Mouse (Mus musculus): ENCODE measurements around the gene Ercc6. TPM values are rescaled to one million over a fixed set of nuclear protein-coding genes. Genes with fewer than 3 reads are reported as not detected.

Gene Ercc6
- polyA plus RNA-seq, 1 experiment from 2014 or later = 19.2 TPM

DNA sequence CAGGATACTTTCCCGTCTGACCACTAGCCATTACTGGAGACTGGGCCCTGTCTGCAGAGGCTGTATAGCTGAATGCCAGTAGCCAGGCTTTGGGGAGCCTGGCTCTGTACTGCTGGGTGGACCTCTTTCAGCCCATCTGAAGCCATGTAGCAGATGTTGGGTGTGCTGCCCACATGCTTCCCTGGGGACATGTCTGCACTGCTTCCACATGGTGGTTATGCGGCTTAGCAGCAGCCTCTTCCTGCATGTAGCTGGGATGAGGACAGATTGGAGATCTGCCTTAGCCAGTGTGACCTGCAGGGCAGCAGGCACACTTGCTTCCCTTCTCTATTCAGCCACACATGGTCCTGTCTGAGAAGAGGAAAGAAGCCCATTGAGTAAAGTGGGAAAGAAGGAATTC lies 9.0 kb downstream of the Ercc6 start:
- no peaks in the 10 kb centered on the region for H3K27me3 ChIP-seq
- H3K4me1 ChIP-seq = peaks cover 12% of the 10 kb centered on the region
- no peak overlapping the region for H3K4me3 ChIP-seq (replicated peaks)
- peaks cover 72% of the 10 kb centered on the region for H3K36me3 ChIP-seq
- no peak overlapping the region for H3K9ac ChIP-seq
- WGBS = 84% methylated on average over 2 of the region's 2 CpGs
- H3K9me3 ChIP-seq (replicated peaks) = no peaks in the 10 kb centered on the region
- no peak overlapping the region for H3K4me2 ChIP-seq
- no peak for ATAC-seq (replicated peaks; ENCODE audit: low FRiP score)
- H3K27ac ChIP-seq = no peak overlapping the region

DNA sequence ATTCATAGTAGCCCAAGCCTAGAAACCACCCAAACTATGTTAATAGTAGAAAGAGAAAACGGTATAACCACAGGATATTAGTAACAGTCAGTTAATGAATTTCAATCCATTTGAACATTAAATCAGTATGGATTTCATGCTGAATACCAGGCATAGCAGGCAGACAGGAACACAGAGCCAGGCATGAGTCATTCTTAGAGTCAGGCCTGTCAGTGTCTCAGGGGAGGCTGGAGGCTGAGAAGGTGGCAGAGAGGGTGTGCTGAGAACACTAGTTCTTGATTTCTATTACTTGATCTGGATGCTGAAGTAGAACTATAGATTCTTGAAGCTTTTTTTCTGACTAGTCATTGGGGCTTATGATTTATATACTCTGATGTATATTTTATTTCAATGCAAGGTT lies 10.8 kb downstream of the Ercc6 start:
- ATAC-seq (replicated peaks; ENCODE audit: low FRiP score) = no peak
- WGBS = 86% methylated on average over 1 of the region's 1 CpGs
- H3K36me3 ChIP-seq = peaks cover 65% of the 10 kb centered on the region

GRCm38 (mm10) chr14:32525996-32526705 lies 12.8 kb downstream of the Ercc6 start:
- Histone ChIP-seq H3K4me3 (replicated peaks) (no peak overlapping the region), H3K4me2 (no peak overlapping the region), H3K27me3 (no peaks in the 10 kb centered on the region), H3K27ac (no peak overlapping the region), H3K36me3 (peaks cover 47% of the 10 kb centered on the region), H3K9ac (no peak overlapping the region), H3K4me1 (peaks cover 2% of the 10 kb centered on the region; the same call in 1 of the 2 replicates), H3K9me3 (replicated peaks) (no peaks in the 10 kb centered on the region)
- ATAC-seq (replicated peaks; ENCODE audit: low FRiP score) = no peak
- WGBS = 78% methylated on average over 14 of the region's 14 CpGs

More for the DNA sequence above, 10.8 kb downstream of the Ercc6 start:
- Histone ChIP-seq H3K27me3 (no peaks in the 10 kb centered on the region), H3K4me2 (no peak overlapping the region), H3K9me3 (replicated peaks) (no peaks in the 10 kb centered on the region), H3K27ac (no peak overlapping the region), H3K4me1 (peaks cover 12% of the 10 kb centered on the region), H3K9ac (no peak overlapping the region), H3K4me3 (replicated peaks) (no peak overlapping the region)

DNA sequence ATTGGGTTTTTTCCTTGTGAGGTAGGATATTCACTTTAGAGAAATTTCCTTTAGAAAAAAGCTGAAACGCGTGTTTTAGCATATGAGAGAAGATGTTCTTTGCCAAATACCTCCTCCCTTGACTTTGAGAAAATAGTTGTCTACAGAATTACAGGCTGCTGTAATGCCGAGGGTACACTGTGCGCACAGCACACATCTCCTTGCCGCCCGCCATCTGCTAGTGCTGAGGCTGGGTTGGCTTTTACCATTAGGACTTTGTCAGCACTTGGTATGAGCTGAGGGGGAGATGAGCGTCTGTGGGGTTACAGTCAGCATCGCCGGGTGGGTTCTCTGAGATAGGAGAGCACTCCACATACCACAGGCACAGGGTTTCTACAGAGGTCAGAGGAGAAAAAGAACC lies 13.9 kb downstream of the Ercc6 start:
- no peak overlapping the region for H3K4me3 ChIP-seq (replicated peaks)
- H3K9me3 ChIP-seq (replicated peaks) = no peaks in the 10 kb centered on the region
- no peak overlapping the region for H3K9ac ChIP-seq
- WGBS = 95% methylated on average over 9 of the region's 9 CpGs
- H3K27me3 ChIP-seq = no peaks in the 10 kb centered on the region
- H3K4me2 ChIP-seq = no peak overlapping the region
- H3K27ac ChIP-seq = no peak overlapping the region
- ATAC-seq (replicated peaks; ENCODE audit: low FRiP score) = no peak
- peaks cover 38% of the 10 kb centered on the region for H3K36me3 ChIP-seq
- no peaks in the 10 kb centered on the region for H3K4me1 ChIP-seq

DNA sequence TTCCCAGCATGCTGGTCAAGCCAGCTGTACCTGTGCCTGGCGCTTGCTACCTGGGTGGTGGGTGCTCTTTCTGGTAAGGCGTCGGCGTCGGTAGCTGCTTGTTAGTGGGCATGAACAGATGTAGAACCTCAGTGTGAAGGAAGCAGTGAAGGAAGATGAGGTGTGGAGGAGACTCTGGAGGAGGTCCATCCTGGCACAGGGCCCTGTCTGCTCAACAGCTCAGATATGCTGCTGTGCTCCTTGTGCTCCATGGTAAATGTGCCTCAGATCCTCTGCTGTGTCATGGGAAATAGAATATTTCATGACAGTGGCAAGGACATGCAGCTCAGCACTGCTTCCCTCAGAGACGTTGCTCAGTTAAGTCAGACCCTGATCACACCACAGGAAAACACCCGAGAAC lies 15.7 kb downstream of the Ercc6 start:
- peaks cover 39% of the 10 kb centered on the region for H3K36me3 ChIP-seq
- no peak for ATAC-seq (replicated peaks; ENCODE audit: low FRiP score)
- peaks cover 5% of the 10 kb centered on the region; the same call in 1 of the 2 replicates for H3K4me1 ChIP-seq
- H3K9ac ChIP-seq = no peak overlapping the region
- no peaks in the 10 kb centered on the region for H3K9me3 ChIP-seq (replicated peaks)
- H3K27me3 ChIP-seq = no peaks in the 10 kb centered on the region
- H3K4me3 ChIP-seq (replicated peaks) = no peak overlapping the region
- no peak overlapping the region for H3K27ac ChIP-seq
- 91% methylated on average over 7 of the region's 7 CpGs for WGBS
- no peak overlapping the region for H3K4me2 ChIP-seq

- H3K36me3 ChIP-seq = peaks cover 40% of the 10 kb centered on the region
- H3K9me3 ChIP-seq (replicated peaks) = no peaks in the 10 kb centered on the region
- no peak overlapping the region for H3K27ac ChIP-seq
- H3K9ac ChIP-seq = no peak overlapping the region
- H3K4me3 ChIP-seq (replicated peaks) = no peak overlapping the region
- ATAC-seq (replicated peaks; ENCODE audit: low FRiP score) = no peak
- no peak overlapping the region for H3K4me2 ChIP-seq
- peaks cover 5% of the 10 kb centered on the region; the same call in 1 of the 2 replicates for H3K4me1 ChIP-seq
- H3K27me3 ChIP-seq = no peaks in the 10 kb centered on the region
- 12% methylated on average over 2 of the region's 2 CpGs for WGBS
Observed at GRCm38 (mm10) chr14:32530896-32531295, 17.6 kb downstream of the Ercc6 start.

- H3K4me1 ChIP-seq = peaks cover 5% of the 10 kb centered on the region; the same call in 1 of the 2 replicates
- H3K27me3 ChIP-seq = no peaks in the 10 kb centered on the region
- peaks cover 36% of the 10 kb centered on the region for H3K36me3 ChIP-seq
- H3K4me2 ChIP-seq = no peak overlapping the region
- H3K4me3 ChIP-seq (replicated peaks) = no peak overlapping the region
- no peak for ATAC-seq (replicated peaks; ENCODE audit: low FRiP score)
- WGBS = 95% methylated on average over 3 of the region's 3 CpGs
- no peak overlapping the region for H3K9ac ChIP-seq
- H3K27ac ChIP-seq = no peak overlapping the region
- no peaks in the 10 kb centered on the region for H3K9me3 ChIP-seq (replicated peaks)
Observed at GRCm38 (mm10) chr14:32531371-32531770, 18.1 kb downstream of the Ercc6 start.

- Histone ChIP-seq H3K4me1 (peaks cover 5% of the 10 kb centered on the region; the same call in 1 of the 2 replicates), H3K4me3 (replicated peaks) (no peak overlapping the region), H3K27me3 (no peaks in the 10 kb centered on the region), H3K27ac (no peak overlapping the region), H3K4me2 (no peak overlapping the region), H3K36me3 (peaks cover 26% of the 10 kb centered on the region), H3K9me3 (replicated peaks) (no peaks in the 10 kb centered on the region), H3K9ac (no peak overlapping the region)
- ATAC-seq (replicated peaks; ENCODE audit: low FRiP score) = 0 out of 2 replicates have a peak, but pooled peaks have one; percentile 52
- WGBS = 53% methylated on average over 7 of the region's 7 CpGs
Observed at GRCm38 (mm10) chr14:32532381-32533147, 19.2 kb downstream of the Ercc6 start.

- Histone ChIP-seq H3K9ac (no peak overlapping the region), H3K36me3 (peaks cover 28% of the 10 kb centered on the region), H3K27me3 (no peaks in the 10 kb centered on the region), H3K27ac (no peak overlapping the region), H3K4me2 (no peak overlapping the region), H3K4me3 (replicated peaks) (no peak overlapping the region), H3K9me3 (replicated peaks) (no peaks in the 10 kb centered on the region), H3K4me1 (peaks cover 5% of the 10 kb centered on the region; the same call in 1 of the 2 replicates)
- ATAC-seq (replicated peaks; ENCODE audit: low FRiP score) = no peak
- 59% methylated on average over 3 of the region's 3 CpGs for WGBS
Observed at GRCm38 (mm10) chr14:32533148-32533520, 19.8 kb downstream of the Ercc6 start.

- Histone ChIP-seq H3K4me2 (no peak overlapping the region), H3K27me3 (no peaks in the 10 kb centered on the region), H3K9ac (no peak overlapping the region), H3K4me1 (peaks cover 5% of the 10 kb centered on the region; the same call in 1 of the 2 replicates), H3K9me3 (replicated peaks) (no peaks in the 10 kb centered on the region), H3K36me3 (peaks cover 32% of the 10 kb centered on the region), H3K27ac (no peak overlapping the region), H3K4me3 (replicated peaks) (no peak overlapping the region)
- ATAC-seq (replicated peaks; ENCODE audit: low FRiP score) = no peak
- WGBS = 71% methylated on average over 4 of the region's 4 CpGs
Observed at GRCm38 (mm10) chr14:32533656-32534055, 20.3 kb downstream of the Ercc6 start.

DNA sequence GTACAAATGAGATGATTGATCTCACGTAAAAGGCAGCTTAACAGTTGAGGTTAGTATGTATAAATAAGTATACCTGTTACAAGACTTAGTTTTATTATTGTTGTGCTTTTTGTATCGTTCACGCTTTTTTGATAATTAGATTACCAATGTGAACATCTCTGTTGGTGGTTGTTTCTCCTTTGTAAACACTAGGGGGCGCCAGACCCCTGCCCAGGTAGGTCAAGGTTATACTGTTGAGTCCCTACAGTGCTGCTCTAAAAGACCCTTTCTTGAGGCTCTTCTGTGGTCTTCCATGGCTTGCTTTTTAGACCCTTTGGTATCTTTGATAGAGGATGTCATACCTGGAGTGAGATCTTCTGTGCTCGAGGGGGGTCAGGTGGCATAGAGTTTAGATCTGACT lies 20.8 kb downstream of the Ercc6 start:
- H3K4me1 ChIP-seq = peaks cover 5% of the 10 kb centered on the region; the same call in 1 of the 2 replicates
- no peak overlapping the region for H3K4me2 ChIP-seq
- H3K4me3 ChIP-seq (replicated peaks) = no peak overlapping the region
- no peaks in the 10 kb centered on the region for H3K27me3 ChIP-seq
- H3K9ac ChIP-seq = no peak overlapping the region
- WGBS = 76% methylated on average over 5 of the region's 5 CpGs
- H3K36me3 ChIP-seq = peaks cover 29% of the 10 kb centered on the region
- ATAC-seq (replicated peaks; ENCODE audit: low FRiP score) = no peak
- H3K27ac ChIP-seq = no peak overlapping the region
- no peaks in the 10 kb centered on the region for H3K9me3 ChIP-seq (replicated peaks)

DNA sequence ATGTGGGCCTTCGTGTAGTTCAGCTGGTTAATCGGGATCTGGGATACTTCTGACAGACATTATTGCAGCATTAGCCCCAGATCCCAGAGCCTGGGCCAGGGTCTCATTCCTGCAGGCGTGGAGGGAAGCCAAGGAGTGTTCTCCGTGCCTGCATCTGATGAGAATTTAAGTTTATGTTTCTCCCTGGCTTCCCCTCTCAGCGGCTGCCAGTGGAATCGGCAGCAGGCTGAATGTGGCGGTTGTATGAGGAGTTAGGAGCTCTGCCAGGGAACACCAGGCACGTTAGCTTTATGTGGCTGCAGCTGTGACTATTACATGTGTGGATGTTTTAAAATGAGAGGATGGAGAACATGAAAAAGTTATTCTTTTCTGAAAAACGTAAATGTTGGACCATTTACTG lies 23.4 kb downstream of the Ercc6 start:
- ATAC-seq (replicated peaks; ENCODE audit: low FRiP score) = no peak
- no peak overlapping the region for H3K4me2 ChIP-seq
- no peak overlapping the region for H3K9ac ChIP-seq
- H3K4me3 ChIP-seq (replicated peaks) = no peak overlapping the region
- no peaks in the 10 kb centered on the region for H3K27me3 ChIP-seq
- WGBS = 84% methylated on average over 9 of the region's 9 CpGs
- H3K9me3 ChIP-seq (replicated peaks) = no peaks in the 10 kb centered on the region
- peaks cover 35% of the 10 kb centered on the region for H3K36me3 ChIP-seq
- H3K4me1 ChIP-seq = peaks cover 5% of the 10 kb centered on the region; the same call in 1 of the 2 replicates
- H3K27ac ChIP-seq = no peak overlapping the region
